Mouse (Mus musculus) lung, postnatal 0 days (tissue): ENCODE results near the gene Pth1r. TPM values are rescaled to one million over a fixed set of nuclear protein-coding genes. Genes with fewer than 3 reads are reported as not detected.
A peak's percentile ranks its signal among the peaks of the same experiment; 100 is the strongest.
"Not testable (repeated sequence)": the region's sequence is repeated elsewhere in the genome, so short reads cannot be mapped to it uniquely, and the experiment has no call there.

Experiments
- ATAC-seq: fragments of 200-750 bp; cut with Nextera tagmentation; 2 replicates; pipeline ENCODE4 v1.8.0; 2017; ENCODE audit warnings: moderate library complexity
- DNase-seq: peaks from one replicate; pipeline ENCODE4 v3.0.0-alpha.2; 2016; ENCODE audit warnings: low spot score
- H3K27ac ChIP-seq: fragments of 300-500 bp; sonication (generic); 2 replicates; pipeline ENCODE4 v1.5.1; 2014; ENCODE audit warnings: antibody characterized with exemption, mild to moderate bottlenecking, low read length, mixed read lengths
- H3K27me3 ChIP-seq: fragments of 300-500 bp; sonication (generic); replicated peaks from 2 replicates; pipeline ENCODE4 v1.6.1; 2014; ENCODE audit warnings: low read length, mixed read lengths; ENCODE audit not compliant: insufficient read depth
- H3K36me3 ChIP-seq: fragments of 300-500 bp; sonication (generic); 2 replicates; pipeline ENCODE4 v1.6.1; 2014; ENCODE audit warnings: low read length, mixed read lengths; ENCODE audit not compliant: insufficient read depth
- H3K4me1 ChIP-seq: fragments of 300-500 bp; sonication (generic); 2 replicates; pipeline ENCODE4 v1.6.1; 2014; ENCODE audit warnings: antibody characterized with exemption, low read depth, low read length, mixed read lengths; ENCODE audit not compliant: insufficient read depth
- H3K4me2 ChIP-seq: fragments of 300-500 bp; sonication (generic); replicated peaks from 2 replicates; pipeline ENCODE4 v1.6.1; 2014; ENCODE audit warnings: low read depth, mild to moderate bottlenecking, low read length, moderate library complexity, mixed read lengths
- H3K4me3 ChIP-seq: fragments of 300-500 bp; sonication (generic); 2 replicates; pipeline ENCODE4 v1.5.1; 2014; ENCODE audit warnings: low read depth, low read length
- H3K9ac ChIP-seq: fragments of 300-500 bp; sonication (generic); replicated peaks from 2 replicates; pipeline ENCODE4 v1.6.1; 2014; ENCODE audit warnings: low read depth, mild to moderate bottlenecking
- H3K9me3 ChIP-seq: fragments of 300-500 bp; sonication (generic); 2 replicates; pipeline ENCODE4 v1.6.1; 2016; ENCODE audit warnings: low read length, mixed read lengths
- CTCF ChIP-seq: IDR thresholded peaks from 2 replicates; pipeline ENCODE4 v1.5.1; 2016; ENCODE audit warnings: antibody characterized with exemption, mild to moderate bottlenecking
- EP300 ChIP-seq: IDR thresholded peaks from 2 replicates; pipeline ENCODE4 v1.6.1; 2016; ENCODE audit warnings: antibody characterized with exemption, mild to moderate bottlenecking, control low read depth
- WGBS: fragments of 180-500 bp; shearing (Covaris S2); extraction: QIAGEN DNeasy Blood & Tissue Kit; methylation state at CpG from one replicate; pipeline ENCODE4 v1.1.7; 2014; 5-methylcytosine and 5-hydroxymethylcytosine counted together
- polyA plus RNA-seq: library from polyadenylated mRNA; unstranded; fragments of >200 nt; fragmentation: Nextera tagmentation; extraction: Ambion mirVana; gene quantifications from 2 replicates; pipeline ENCODE4 v1.2.1, GENCODE M21; 2015

Pth1r gene
- polyA plus RNA-seq, 1 experiment from 2014 or later: 19.4 TPM

- peak overlapping the region; percentile 98 for H3K27ac ChIP-seq
- no peak overlapping the region for H3K4me2 ChIP-seq
- H3K9ac ChIP-seq: no peak overlapping the region; the same call in 1 of the 2 replicates
- no peak overlapping the region for H3K4me3 ChIP-seq
- H3K9me3 ChIP-seq: no peaks in the 10 kb centered on the region
- H3K36me3 ChIP-seq: no peaks in the 10 kb centered on the region
- peak; percentile 78 for DNase-seq
- ATAC-seq: peak; percentile 8
- peaks cover 39% of the 10 kb centered on the region for H3K4me1 ChIP-seq
- WGBS: 70% methylated on average over 5 of the region's 5 CpGs
- H3K27me3 ChIP-seq: no peaks in the 10 kb centered on the region
- TF ChIP-seq CTCF (no peak; the same call in 1 of the 2 replicates), EP300 (peak; percentile 88)
Measured at GRCm38 (mm10) chr9:110685591-110685990, 61.4 kb downstream of the Pth1r start.

DNA sequence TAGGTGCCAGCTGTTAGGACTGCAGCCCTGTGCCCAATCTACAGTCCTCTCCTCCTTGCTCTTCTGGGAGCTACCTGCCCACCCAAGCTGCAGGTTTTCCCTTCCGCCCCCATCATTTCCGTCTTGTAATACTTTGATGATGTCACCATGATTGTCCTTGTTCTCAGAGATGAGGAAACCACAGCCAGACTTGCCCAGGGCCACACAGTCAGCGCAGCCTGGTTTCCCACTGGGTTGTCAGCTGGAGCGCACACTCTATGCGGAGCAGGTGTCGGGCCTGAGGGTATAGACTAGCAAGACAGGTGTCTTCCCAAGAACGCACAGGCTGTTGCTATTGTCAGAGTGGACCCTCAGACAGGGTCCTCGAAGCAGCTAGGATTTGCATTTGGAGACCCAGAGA, 61.8 kb downstream of the Pth1r start:
- Histone ChIP-seq H3K27me3 (no peaks in the 10 kb centered on the region), H3K4me3 (no peak overlapping the region), H3K9ac (no peak overlapping the region; the same call in 1 of the 2 replicates), H3K36me3 (peaks cover under 1% of the 10 kb centered on the region; the same call in 1 of the 2 replicates), H3K4me2 (no peak overlapping the region), H3K9me3 (no peaks in the 10 kb centered on the region), H3K27ac (peak overlapping the region; percentile 98), H3K4me1 (peaks cover 39% of the 10 kb centered on the region)
- peak; percentile 54 for DNase-seq
- TF ChIP-seq EP300 (no peak), CTCF (no peak)
- WGBS: 76% methylated on average over 8 of the region's 8 CpGs
- no peak for ATAC-seq

- WGBS: 25% methylated on average over 6 of the region's 6 CpGs
Measured at GRCm38 (mm10) chr9:110684100-110684831, 62.7 kb downstream of the Pth1r start.

DNA sequence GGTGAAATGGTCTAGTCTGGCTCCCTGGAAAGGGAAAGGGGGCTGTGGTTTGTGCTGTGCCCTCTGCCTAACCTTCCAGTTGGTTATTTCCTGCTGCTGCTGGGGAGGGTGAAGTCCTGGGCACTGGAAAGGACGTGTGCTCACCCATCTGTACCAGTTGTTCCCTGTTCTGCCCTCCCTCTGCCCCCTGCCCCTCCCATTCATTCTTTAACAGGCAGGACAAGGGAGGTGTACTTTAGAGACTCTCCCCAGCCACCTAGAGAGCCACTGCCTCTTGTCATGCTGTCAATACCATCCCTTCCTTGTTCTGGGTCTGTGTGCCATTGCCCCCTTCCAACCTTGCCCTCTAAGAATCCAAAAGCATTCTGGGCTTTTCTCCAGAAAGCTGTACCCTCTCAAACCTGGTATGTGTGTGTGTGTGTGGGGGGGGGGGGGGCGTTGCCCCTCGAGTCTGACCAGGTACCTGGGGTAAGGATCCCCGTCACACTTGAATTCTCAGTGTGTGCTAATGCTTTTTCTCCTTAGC, 63.3 kb downstream of the Pth1r start:
- 23% methylated on average over 4 of the region's 4 CpGs for WGBS
- ATAC-seq: peak; percentile 84

More at GRCm38 (mm10) chr9:110684100-110684831, 62.7 kb downstream of the Pth1r start:
- Histone ChIP-seq H3K9me3 (no peaks in the 10 kb centered on the region), H3K36me3 (peaks cover 5% of the 10 kb centered on the region), H3K27me3 (no peaks in the 10 kb centered on the region), H3K9ac (peak overlapping the region; percentile 6; the same call in 1 of the 2 replicates), H3K4me3 (no peak overlapping the region), H3K27ac (peak overlapping the region; percentile 98), H3K4me1 (peaks cover 39% of the 10 kb centered on the region), H3K4me2 (no peak overlapping the region)
- TF ChIP-seq EP300: peak; percentile 58
- no peak for TF ChIP-seq CTCF
- ATAC-seq (peak; percentile 69), DNase-seq (peak; percentile 97)

DNA sequence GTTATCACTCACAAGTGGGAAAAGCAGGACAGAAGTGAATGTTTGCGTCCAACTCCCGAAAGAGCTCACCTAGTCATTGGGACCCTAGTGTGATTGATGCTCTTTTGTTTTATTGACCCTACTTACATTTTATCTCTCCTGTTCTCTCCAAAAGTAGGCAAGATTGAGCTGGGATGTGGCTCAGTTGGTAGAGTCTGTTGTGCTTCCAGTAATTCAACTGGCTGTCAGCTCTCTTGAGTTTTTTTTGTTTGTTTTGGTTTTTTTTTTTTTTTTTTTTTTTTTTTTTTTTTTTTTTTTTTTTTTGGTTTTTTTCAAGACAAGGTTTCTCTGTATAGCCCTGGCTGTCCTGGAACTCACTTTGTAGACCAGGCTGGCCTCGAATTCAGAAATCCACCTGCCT, 64.2 kb downstream of the Pth1r start:
- not testable (repeated sequence) for H3K9me3 ChIP-seq, H3K27me3 ChIP-seq, H3K4me3 ChIP-seq, ATAC-seq, H3K9ac ChIP-seq, H3K36me3 ChIP-seq, H3K4me2 ChIP-seq
- WGBS: 68% methylated on average over 3 of the region's 3 CpGs
- peak; percentile 49 for DNase-seq
- H3K4me1 ChIP-seq: peaks cover 39% of the 10 kb centered on the region
- peak overlapping the region; percentile 98 for H3K27ac ChIP-seq

More for the DNA sequence above, 63.3 kb downstream of the Pth1r start:
- peak; percentile 90 for DNase-seq
- Histone ChIP-seq H3K4me1 (peaks cover 39% of the 10 kb centered on the region), H3K4me2 (peak overlapping the region; percentile 5; the same call in 1 of the 2 replicates), H3K9ac (no peak overlapping the region), H3K4me3 (no peak overlapping the region), H3K27ac (peak overlapping the region; percentile 98), H3K36me3 (peaks cover 5% of the 10 kb centered on the region), H3K27me3 (no peaks in the 10 kb centered on the region), H3K9me3 (no peaks in the 10 kb centered on the region)
- TF ChIP-seq CTCF (no peak), EP300 (peak; percentile 83)

DNA sequence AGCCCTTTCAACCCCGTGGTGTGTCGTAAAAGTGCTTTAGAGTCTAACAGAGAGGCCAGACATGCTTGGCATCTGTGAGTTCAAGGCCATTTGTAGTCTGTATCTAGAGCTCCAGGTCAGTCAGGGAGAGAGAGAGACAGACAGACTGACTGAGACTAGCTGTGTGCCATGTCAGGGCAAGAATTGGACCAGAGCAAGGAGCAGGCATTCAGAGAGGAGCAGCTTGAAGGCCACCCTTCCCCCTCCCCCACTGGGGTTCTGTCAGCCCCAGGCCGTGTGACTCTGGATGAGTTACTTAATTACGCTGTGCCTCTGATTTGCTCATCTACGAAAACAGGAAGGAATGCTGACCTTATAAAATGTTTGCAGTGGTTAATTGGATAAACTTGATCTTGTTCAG, 64.7 kb downstream of the Pth1r start:
- 42% methylated on average over 5 of the region's 5 CpGs for WGBS
- DNase-seq (peak; percentile 67), ATAC-seq (no peak)
- no peak overlapping the region for H3K4me2 ChIP-seq
- no peaks in the 10 kb centered on the region for H3K27me3 ChIP-seq
- peaks cover 39% of the 10 kb centered on the region for H3K4me1 ChIP-seq
- no peak overlapping the region for H3K9ac ChIP-seq
- H3K4me3 ChIP-seq: no peak overlapping the region
- peak overlapping the region; percentile 54 for H3K27ac ChIP-seq
- no peaks in the 10 kb centered on the region for H3K9me3 ChIP-seq
- peaks cover 5% of the 10 kb centered on the region for H3K36me3 ChIP-seq
- TF ChIP-seq CTCF: no peak
- no peak for TF ChIP-seq EP300
